Mouse (Mus musculus): ENCODE measurements at regions not wholly inside any gene's neighbourhood (a gene's known extent, or its start where the extent isn't known, plus 50 kb on each side); places are given as distances from the start of the nearest gene placed in this dataset.

GRCm38 (mm10) chr16:30769007-30769442 lies 169.5 kb downstream of the Fam43a start:
- no peak overlapping the region for H3K4me3 ChIP-seq
- H3K4me1 ChIP-seq = peaks cover 8% of the 10 kb centered on the region
- 0 out of 2 replicates have a peak overlapping the region, but pooled peaks have one; percentile 33 for H3K27ac ChIP-seq (replicated peaks)
- no peaks in the 10 kb centered on the region for H3K36me3 ChIP-seq
- DNase-seq (ENCODE audit: low spot score) = no peak
- 33% methylated on average over 5 of the region's 5 CpGs for WGBS
- no peaks in the 10 kb centered on the region for H3K9me3 ChIP-seq (replicated peaks)
- H3K27me3 ChIP-seq (ENCODE audit: low read depth, poor library complexity, severe bottlenecking) = no peaks in the 10 kb centered on the region

- H3K4me3 ChIP-seq = no peak overlapping the region
- no peaks in the 10 kb centered on the region for H3K36me3 ChIP-seq
- 49% methylated on average over 11 of the region's 11 CpGs for WGBS
- peaks cover 8% of the 10 kb centered on the region for H3K4me1 ChIP-seq
- H3K27ac ChIP-seq (replicated peaks) = 0 out of 2 replicates have a peak overlapping the region, but pooled peaks have one; percentile 33
- DNase-seq (ENCODE audit: low spot score) = no peak
- no peaks in the 10 kb centered on the region for H3K27me3 ChIP-seq (ENCODE audit: low read depth, poor library complexity, severe bottlenecking)
- no peaks in the 10 kb centered on the region for H3K9me3 ChIP-seq (replicated peaks)
Measured at GRCm38 (mm10) chr16:30769467-30769866, 169.9 kb downstream of the Fam43a start.

DNA sequence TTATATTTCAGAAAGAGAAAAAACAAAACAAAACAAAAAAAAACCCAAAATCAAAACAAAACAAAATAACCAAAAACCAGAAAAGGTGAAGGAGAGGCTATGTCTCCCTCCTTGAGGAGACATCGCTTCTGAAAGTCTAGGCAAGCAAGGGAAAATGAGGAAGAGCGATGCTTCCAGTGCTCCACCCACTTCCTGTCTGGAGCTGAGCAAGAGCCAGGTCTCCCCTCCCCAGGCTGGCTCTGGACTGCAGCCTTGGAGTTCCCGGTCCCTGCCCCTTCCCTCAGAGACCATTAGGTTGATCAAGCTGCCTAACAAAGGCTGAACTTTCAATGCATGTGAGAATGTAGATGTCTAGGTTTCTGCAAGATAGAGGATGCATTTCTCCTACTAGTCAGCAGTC lies 173.3 kb downstream of the Fam43a start:
- H3K27me3 ChIP-seq (ENCODE audit: low read depth, poor library complexity, severe bottlenecking) = no peaks in the 10 kb centered on the region
- DNase-seq (ENCODE audit: low spot score) = no peak
- H3K4me3 ChIP-seq = no peak overlapping the region
- WGBS = 86% methylated on average over 3 of the region's 3 CpGs
- H3K9me3 ChIP-seq (replicated peaks) = no peaks in the 10 kb centered on the region
- H3K36me3 ChIP-seq = no peaks in the 10 kb centered on the region
- H3K27ac ChIP-seq (replicated peaks) = no peak overlapping the region
- peaks cover 21% of the 10 kb centered on the region for H3K4me1 ChIP-seq

DNA sequence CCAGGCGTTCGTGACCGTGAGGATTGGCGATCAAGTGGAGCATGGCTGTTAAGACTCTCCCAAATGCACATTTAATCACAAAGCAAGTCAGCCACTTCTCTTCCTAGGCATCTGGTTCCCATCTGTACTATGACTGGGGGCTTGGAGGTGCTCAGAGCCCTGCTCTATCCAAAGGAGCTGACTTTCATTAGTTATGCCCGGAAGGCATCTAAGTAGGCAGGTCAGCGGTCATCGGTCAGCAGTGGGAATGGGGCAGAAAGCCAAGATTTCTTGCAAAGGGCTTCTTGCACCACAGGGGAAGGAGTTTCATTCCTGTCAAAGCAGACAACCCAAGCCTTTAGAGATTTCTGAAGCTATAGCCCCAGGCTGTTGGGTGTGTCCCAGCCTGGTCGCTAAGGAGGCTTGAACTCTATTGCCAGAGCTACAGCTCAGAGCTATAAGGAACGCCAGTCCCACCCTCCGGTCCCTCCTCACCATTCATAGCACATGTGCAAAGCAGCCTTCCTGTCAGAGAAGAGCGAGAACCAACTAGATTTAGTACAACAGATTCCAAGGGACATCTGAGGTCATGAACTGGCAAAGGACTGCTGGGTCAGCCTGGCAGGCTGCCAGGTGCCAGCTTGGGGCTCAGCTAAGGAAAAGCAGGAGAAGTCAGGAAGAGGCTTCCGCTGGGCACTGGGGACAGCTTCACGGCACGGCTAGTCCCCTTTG lies 175.6 kb downstream of the Fam43a start:
- WGBS = 78% methylated on average over 14 of the region's 14 CpGs
- Histone ChIP-seq H3K4me3 (no peak overlapping the region), H3K27me3 (ENCODE audit: low read depth, poor library complexity, severe bottlenecking) (no peaks in the 10 kb centered on the region), H3K27ac (replicated peaks) (no peak overlapping the region), H3K36me3 (no peaks in the 10 kb centered on the region), H3K4me1 (peaks cover 12% of the 10 kb centered on the region; the same call in 1 of the 2 replicates), H3K9me3 (replicated peaks) (no peaks in the 10 kb centered on the region)
- DNase-seq (ENCODE audit: low spot score) = no peak

- Histone ChIP-seq H3K4me1 (peaks cover 12% of the 10 kb centered on the region; the same call in 1 of the 2 replicates), H3K27ac (replicated peaks) (peak overlapping the region; percentile 56)
- DNase-seq (ENCODE audit: low spot score) = no peak
Measured at GRCm38 (mm10) chr16:30775740-30776700, 176.5 kb downstream of the Fam43a start.

DNA sequence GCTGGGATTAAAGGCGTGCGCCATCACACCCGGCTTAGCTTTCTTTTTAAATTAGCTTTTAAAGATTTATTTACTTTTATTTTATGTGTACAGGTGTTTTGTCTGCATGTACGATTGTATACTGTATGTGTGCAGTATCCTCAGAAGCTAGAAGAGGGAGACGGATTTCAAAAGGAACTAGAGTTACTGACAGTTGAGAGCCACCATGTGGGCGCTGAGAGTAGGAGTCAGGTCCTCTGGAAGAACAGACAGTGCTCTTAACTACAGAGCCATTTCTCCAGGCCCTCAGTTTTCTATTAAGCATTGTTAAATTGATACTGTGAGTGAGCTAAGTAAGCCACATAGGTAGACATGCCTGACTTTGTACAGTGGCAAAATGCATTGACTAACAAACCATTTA lies 177.9 kb downstream of the Fam43a start:
- Histone ChIP-seq H3K4me3 (no peak overlapping the region), H3K9me3 (replicated peaks) (no peaks in the 10 kb centered on the region), H3K27me3 (ENCODE audit: low read depth, poor library complexity, severe bottlenecking) (no peaks in the 10 kb centered on the region), H3K4me1 (peaks cover 12% of the 10 kb centered on the region; the same call in 1 of the 2 replicates), H3K27ac (replicated peaks) (no peak overlapping the region), H3K36me3 (no peaks in the 10 kb centered on the region)
- WGBS = 87% methylated on average over 6 of the region's 6 CpGs
- DNase-seq (ENCODE audit: low spot score) = no peak

More at GRCm38 (mm10) chr16:30775740-30776700, 176.5 kb downstream of the Fam43a start:
- H3K4me3 ChIP-seq = no peak overlapping the region
- H3K36me3 ChIP-seq = no peaks in the 10 kb centered on the region
- no peaks in the 10 kb centered on the region for H3K27me3 ChIP-seq (ENCODE audit: low read depth, poor library complexity, severe bottlenecking)
- 71% methylated on average over 21 of the region's 21 CpGs for WGBS
- no peaks in the 10 kb centered on the region for H3K9me3 ChIP-seq (replicated peaks)

- H3K27ac ChIP-seq (replicated peaks) = no peak overlapping the region
- 78% methylated on average over 7 of the region's 7 CpGs for WGBS
- H3K4me1 ChIP-seq = peaks cover 12% of the 10 kb centered on the region; the same call in 1 of the 2 replicates
- no peaks in the 10 kb centered on the region for H3K36me3 ChIP-seq
- no peaks in the 10 kb centered on the region for H3K9me3 ChIP-seq (replicated peaks)
- H3K4me3 ChIP-seq = no peak overlapping the region
- no peak for DNase-seq (ENCODE audit: low spot score)
- H3K27me3 ChIP-seq (ENCODE audit: low read depth, poor library complexity, severe bottlenecking) = no peaks in the 10 kb centered on the region
Measured at GRCm38 (mm10) chr16:30778078-30778477, 178.6 kb downstream of the Fam43a start.

- H3K36me3 ChIP-seq = no peaks in the 10 kb centered on the region
- no peak overlapping the region for H3K4me3 ChIP-seq
- 79% methylated on average over 5 of the region's 5 CpGs for WGBS
- H3K4me1 ChIP-seq = peaks cover 12% of the 10 kb centered on the region; the same call in 1 of the 2 replicates
- H3K9me3 ChIP-seq (replicated peaks) = no peaks in the 10 kb centered on the region
- no peak for DNase-seq (ENCODE audit: low spot score)
- no peak overlapping the region for H3K27ac ChIP-seq (replicated peaks)
- no peaks in the 10 kb centered on the region for H3K27me3 ChIP-seq (ENCODE audit: low read depth, poor library complexity, severe bottlenecking)
Measured at GRCm38 (mm10) chr16:30778945-30779344, 179.4 kb downstream of the Fam43a start.

DNA sequence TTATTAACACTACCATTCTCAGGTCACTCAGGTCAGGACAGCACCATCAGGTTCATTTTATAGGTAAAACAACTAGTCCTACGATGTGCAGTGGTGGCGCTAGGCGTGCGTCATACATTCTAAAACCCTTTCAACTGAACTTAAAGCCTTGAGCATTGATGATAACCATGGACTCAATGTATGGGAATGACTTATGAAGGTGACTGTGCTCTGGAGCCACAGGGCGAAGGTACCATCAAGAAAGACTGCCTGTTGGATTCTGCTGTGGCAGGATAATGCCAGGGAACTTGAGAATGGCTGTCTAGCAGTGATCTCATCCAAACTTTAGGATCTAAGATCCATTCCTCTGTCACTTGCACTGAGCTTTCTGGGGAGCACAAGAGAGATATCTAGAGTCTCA lies 184.7 kb downstream of the Fam43a start:
- Histone ChIP-seq H3K9me3 (replicated peaks) (no peaks in the 10 kb centered on the region), H3K4me3 (no peak overlapping the region), H3K36me3 (no peaks in the 10 kb centered on the region), H3K27me3 (ENCODE audit: low read depth, poor library complexity, severe bottlenecking) (no peaks in the 10 kb centered on the region), H3K27ac (replicated peaks) (no peak overlapping the region), H3K4me1 (no peaks in the 10 kb centered on the region)
- 93% methylated on average over 5 of the region's 5 CpGs for WGBS
- no peak for DNase-seq (ENCODE audit: low spot score)

DNA sequence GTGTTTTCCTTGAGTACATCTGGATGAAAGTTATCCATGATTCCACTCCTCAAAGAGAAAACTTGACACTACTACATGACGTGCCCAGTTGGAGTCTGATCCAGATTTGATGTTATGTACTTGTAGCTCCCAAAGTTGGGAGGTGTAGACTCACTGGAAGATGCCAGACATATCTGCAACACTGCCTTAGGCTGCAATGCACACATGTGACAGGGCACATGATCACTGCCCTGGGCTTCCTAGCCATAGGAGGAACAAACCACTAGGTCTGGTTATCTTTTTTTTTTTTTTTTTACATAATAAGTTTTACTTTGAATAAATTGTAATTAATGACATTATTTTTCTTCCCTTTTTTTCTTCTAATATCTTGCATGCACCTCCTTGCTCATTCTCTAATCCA lies 185.4 kb downstream of the Fam43a start:
- 88% methylated on average over 1 of the region's 1 CpGs for WGBS
- no peak overlapping the region for H3K4me3 ChIP-seq
- H3K27me3 ChIP-seq (ENCODE audit: low read depth, poor library complexity, severe bottlenecking) = no peaks in the 10 kb centered on the region
- peaks cover 1% of the 10 kb centered on the region; the same call in 1 of the 2 replicates for H3K4me1 ChIP-seq
- no peak for DNase-seq (ENCODE audit: low spot score)
- no peaks in the 10 kb centered on the region for H3K36me3 ChIP-seq
- no peak overlapping the region for H3K27ac ChIP-seq (replicated peaks)
- H3K9me3 ChIP-seq (replicated peaks) = no peaks in the 10 kb centered on the region

GRCm38 (mm10) chr16:30786060-30786459 lies 186.5 kb downstream of the Fam43a start:
- H3K27me3 ChIP-seq (ENCODE audit: low read depth, poor library complexity, severe bottlenecking) = no peaks in the 10 kb centered on the region
- no peaks in the 10 kb centered on the region for H3K9me3 ChIP-seq (replicated peaks)
- no peak overlapping the region for H3K4me3 ChIP-seq
- 92% methylated on average over 3 of the region's 3 CpGs for WGBS
- no peak for DNase-seq (ENCODE audit: low spot score)
- peaks cover 12% of the 10 kb centered on the region for H3K4me1 ChIP-seq
- H3K27ac ChIP-seq (replicated peaks) = no peak overlapping the region
- H3K36me3 ChIP-seq = no peaks in the 10 kb centered on the region

DNA sequence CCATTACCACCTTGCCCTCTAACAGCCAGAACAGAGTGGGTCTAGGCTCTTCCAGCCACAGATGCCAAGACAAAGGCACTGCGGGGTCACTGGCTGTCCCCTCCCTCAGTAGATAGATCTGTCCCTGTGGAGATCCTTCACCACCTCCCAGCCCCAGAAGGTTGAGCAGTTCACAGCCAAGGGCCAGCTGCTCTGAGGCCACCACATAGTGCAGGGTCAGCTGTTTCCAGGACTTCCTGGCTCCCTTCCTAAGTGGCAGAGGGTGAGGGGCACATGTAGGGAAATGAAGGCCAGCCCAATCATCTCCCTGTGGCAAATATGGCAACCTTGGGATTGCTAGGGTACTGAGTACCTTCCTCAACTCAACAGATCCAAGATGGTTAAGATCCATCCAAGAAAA lies 187.8 kb downstream of the Fam43a start:
- WGBS = 88% methylated on average over 1 of the region's 1 CpGs
- H3K4me3 ChIP-seq = no peak overlapping the region

More for the DNA sequence above, 187.8 kb downstream of the Fam43a start:
- Histone ChIP-seq H3K36me3 (no peaks in the 10 kb centered on the region), H3K9me3 (replicated peaks) (no peaks in the 10 kb centered on the region), H3K4me1 (peaks cover 16% of the 10 kb centered on the region), H3K27me3 (ENCODE audit: low read depth, poor library complexity, severe bottlenecking) (no peaks in the 10 kb centered on the region), H3K27ac (replicated peaks) (no peak overlapping the region)
- no peak for DNase-seq (ENCODE audit: low spot score)

Data from midbrain, embryonic 10.5 days (tissue).